Mouse (Mus musculus) forebrain, embryonic 16.5 days (tissue): Measurements from ENCODE around the gene Rgs14. TPM values are rescaled to one million over a fixed set of nuclear protein-coding genes. Genes with fewer than 3 reads are reported as not detected.

Experiments
- ATAC-seq: fragments of 200-750 bp; cut with Nextera tagmentation; 2 replicates; pipeline ENCODE4 v1.8.0; 2017; ENCODE audit warnings: mild to moderate bottlenecking, moderate library complexity
- H3K27ac ChIP-seq: fragments of 300-500 bp; sonication (generic); 2 replicates; pipeline ENCODE4 v1.5.1; 2014; ENCODE audit warnings: low read length, control low read depth
- H3K27me3 ChIP-seq: fragments of 300-500 bp; sonication (generic); replicated peaks from 2 replicates; pipeline ENCODE4 v1.6.1; 2014; ENCODE audit warnings: low read length; ENCODE audit not compliant: control insufficient read depth, insufficient read depth
- H3K36me3 ChIP-seq: fragments of 300-500 bp; sonication (generic); 2 replicates; pipeline ENCODE4 v1.6.1; 2014; ENCODE audit not compliant: control insufficient read depth, insufficient read depth
- H3K4me1 ChIP-seq: fragments of 300-500 bp; sonication (generic); replicated peaks from 2 replicates; pipeline ENCODE4 v1.6.1; 2014; ENCODE audit warnings: low read length; ENCODE audit not compliant: control insufficient read depth, insufficient read depth
- H3K4me2 ChIP-seq: fragments of 300-500 bp; sonication (generic); 2 replicates; pipeline ENCODE4 v1.6.1; 2014; ENCODE audit warnings: mild to moderate bottlenecking, low read length, control low read depth
- H3K4me3 ChIP-seq: fragments of 300-500 bp; sonication (generic); replicated peaks from 2 replicates; pipeline ENCODE4 v1.5.1; 2014; ENCODE audit warnings: mild to moderate bottlenecking, low read length, control low read depth
- H3K9ac ChIP-seq: fragments of 300-500 bp; sonication (generic); replicated peaks from 2 replicates; pipeline ENCODE4 v1.6.1; 2014; ENCODE audit warnings: low read depth, low read length, control low read depth
- H3K9me3 ChIP-seq: fragments of 300-500 bp; sonication (generic); 2 replicates; pipeline ENCODE4 v1.6.1; 2016; ENCODE audit warnings: low read length; ENCODE audit not compliant: control insufficient read depth
- WGBS: fragments of 180-500 bp; shearing (Covaris S2); extraction: QIAGEN DNeasy Blood & Tissue Kit; methylation state at CpG from one replicate; pipeline ENCODE4 v1.1.7; 2014; 5-methylcytosine and 5-hydroxymethylcytosine counted together
- polyA plus RNA-seq: library from polyadenylated mRNA; unstranded; fragments of >200 nt; fragmentation: Nextera tagmentation; extraction: Ambion mirVana; gene quantifications from 2 replicates; pipeline ENCODE4 v1.2.1, GENCODE M21; 2015

Rgs14 gene
- polyA plus RNA-seq, 1 experiment from 2014 or later: 1.4 TPM

DNA sequence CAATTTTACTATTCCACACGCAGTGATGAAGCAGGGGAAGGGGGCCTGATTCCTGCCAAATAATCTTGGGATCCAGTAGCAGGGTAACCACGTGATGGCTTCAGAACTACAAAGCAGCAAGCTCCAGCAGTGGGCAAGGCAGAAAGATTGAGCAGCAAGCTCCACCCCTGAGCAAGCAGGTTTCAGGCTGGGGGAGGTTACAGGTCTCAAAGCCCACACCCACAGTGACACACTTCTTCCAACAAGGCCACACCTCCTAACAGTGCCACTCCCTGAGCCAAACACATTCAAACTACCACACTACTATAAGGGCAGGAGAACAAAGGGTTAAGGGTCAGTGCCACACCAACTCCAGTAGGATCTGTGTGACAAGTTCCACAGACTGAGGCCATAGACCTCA, 30.3 kb upstream of the Rgs14 start:
- H3K4me1 ChIP-seq: no peaks in the 10 kb centered on the region

DNA sequence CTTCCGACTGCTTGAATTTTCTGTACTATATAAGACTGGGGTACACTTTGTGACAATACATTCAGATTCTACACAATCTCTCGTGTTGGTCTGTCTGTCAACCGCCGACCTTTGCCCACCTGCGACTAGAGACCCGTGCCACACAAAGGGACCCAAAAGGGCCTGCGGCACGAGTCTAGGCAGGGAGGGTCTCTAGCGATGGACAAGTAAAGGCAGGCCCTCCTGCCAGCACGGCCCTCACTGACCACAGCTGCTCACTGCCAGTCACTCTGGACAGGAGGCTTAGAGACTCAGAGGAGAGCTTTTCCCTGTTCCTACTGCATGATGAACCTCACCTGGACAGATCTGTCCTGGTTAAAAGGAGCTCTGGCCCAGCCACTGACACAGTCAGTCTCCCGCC, 27.1 kb upstream of the Rgs14 start:
- ATAC-seq: no peak
- Histone ChIP-seq H3K4me3 (no peak overlapping the region), H3K4me1 (no peaks in the 10 kb centered on the region), H3K9ac (no peak overlapping the region), H3K36me3 (peaks cover 24% of the 10 kb centered on the region), H3K27ac (no peak overlapping the region), H3K4me2 (no peak overlapping the region), H3K27me3 (no peaks in the 10 kb centered on the region), H3K9me3 (no peaks in the 10 kb centered on the region)
- WGBS: 49% methylated on average over 11 of the region's 11 CpGs

More for the DNA sequence above, 30.3 kb upstream of the Rgs14 start:
- no peaks in the 10 kb centered on the region for H3K9me3 ChIP-seq
- no peak overlapping the region for H3K4me3 ChIP-seq
- no peaks in the 10 kb centered on the region for H3K36me3 ChIP-seq
- H3K9ac ChIP-seq: no peak overlapping the region
- H3K27me3 ChIP-seq: no peaks in the 10 kb centered on the region
- ATAC-seq: no peak
- 50% methylated on average over 2 of the region's 2 CpGs for WGBS
- H3K4me2 ChIP-seq: no peak overlapping the region
- no peak overlapping the region for H3K27ac ChIP-seq

DNA sequence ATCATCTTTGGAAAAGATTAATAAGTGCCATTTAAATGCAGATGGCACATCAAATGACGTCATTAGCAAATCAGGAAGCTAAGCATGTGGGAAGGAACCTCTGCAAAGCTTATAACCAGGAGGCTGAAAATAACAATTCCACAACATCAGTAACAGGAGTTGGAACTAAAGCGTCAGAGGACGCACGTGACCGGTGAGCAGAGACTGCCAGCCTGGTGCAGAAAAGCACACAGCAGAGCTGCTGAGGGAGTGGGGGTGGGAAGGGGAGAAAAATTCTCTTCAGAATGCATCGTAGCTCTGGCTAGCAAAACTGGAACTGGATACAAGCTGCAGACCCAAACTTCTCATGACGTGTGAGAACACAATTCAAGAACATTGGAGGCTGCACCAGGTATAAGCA, 25.2 kb upstream of the Rgs14 start:
- no peaks in the 10 kb centered on the region for H3K9me3 ChIP-seq
- no peak overlapping the region for H3K9ac ChIP-seq
- no peak for ATAC-seq
- no peak overlapping the region for H3K4me2 ChIP-seq
- H3K27me3 ChIP-seq: no peaks in the 10 kb centered on the region
- 91% methylated on average over 7 of the region's 7 CpGs for WGBS
- H3K4me1 ChIP-seq: no peaks in the 10 kb centered on the region
- H3K27ac ChIP-seq: no peak overlapping the region
- peaks cover 31% of the 10 kb centered on the region for H3K36me3 ChIP-seq
- no peak overlapping the region for H3K4me3 ChIP-seq

DNA sequence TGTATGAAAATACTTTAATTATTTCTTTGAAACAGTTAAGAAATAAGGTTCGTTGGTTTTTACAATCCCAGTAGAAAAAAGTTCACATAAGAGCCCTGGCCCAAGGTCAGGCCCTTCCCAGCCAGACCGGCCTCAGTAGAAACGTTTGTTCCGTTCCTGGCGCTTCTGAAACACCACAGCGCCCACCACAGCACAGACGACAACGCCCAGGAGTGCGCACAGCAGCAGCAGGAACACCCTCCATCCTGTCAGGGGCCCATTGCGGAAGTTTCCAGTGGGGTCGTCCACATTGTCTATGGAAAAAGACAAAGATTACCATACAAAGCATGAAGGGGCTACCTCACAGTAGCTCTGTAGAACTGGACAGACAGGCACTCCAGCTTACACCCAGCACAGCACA, 22.8 kb upstream of the Rgs14 start:
- no peak overlapping the region for H3K27ac ChIP-seq
- H3K9me3 ChIP-seq: no peaks in the 10 kb centered on the region
- H3K4me2 ChIP-seq: no peak overlapping the region
- whole genome bisulfite sequencing: 87% methylated on average over 11 of the region's 11 CpGs
- H3K27me3 ChIP-seq: no peaks in the 10 kb centered on the region
- no peak overlapping the region for H3K9ac ChIP-seq
- H3K4me3 ChIP-seq: no peak overlapping the region
- H3K4me1 ChIP-seq: no peaks in the 10 kb centered on the region
- no peak for ATAC-seq
- peaks cover 51% of the 10 kb centered on the region for H3K36me3 ChIP-seq

DNA sequence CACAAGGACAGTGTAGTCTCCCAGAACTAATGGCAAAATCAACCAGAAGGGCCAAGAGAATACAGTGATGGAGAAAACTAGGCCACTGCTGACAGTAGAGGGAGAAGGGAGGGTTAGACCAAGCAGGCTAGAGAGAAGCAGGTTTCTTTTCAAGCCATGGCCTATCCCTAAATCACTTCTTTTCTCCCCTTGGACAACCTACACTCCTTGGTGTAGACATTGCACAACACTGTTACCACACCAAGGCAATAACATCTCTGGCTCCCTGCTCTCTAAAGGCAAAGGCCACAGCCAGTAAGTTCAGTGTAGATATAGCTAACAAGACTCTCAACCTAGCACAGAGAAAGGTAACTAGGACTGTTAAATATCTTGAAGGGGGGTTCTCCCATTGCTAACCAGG, 8.4 kb upstream of the Rgs14 start:
- Histone ChIP-seq H3K4me3 (peak overlapping the region; percentile 92), H3K9me3 (no peaks in the 10 kb centered on the region), H3K9ac (no peak overlapping the region), H3K4me1 (peaks cover 18% of the 10 kb centered on the region), H3K27ac (no peak overlapping the region), H3K27me3 (no peaks in the 10 kb centered on the region), H3K36me3 (peaks cover 4% of the 10 kb centered on the region; the same call in 1 of the 2 replicates), H3K4me2 (peak overlapping the region; percentile 78)
- ATAC-seq: no peak

DNA sequence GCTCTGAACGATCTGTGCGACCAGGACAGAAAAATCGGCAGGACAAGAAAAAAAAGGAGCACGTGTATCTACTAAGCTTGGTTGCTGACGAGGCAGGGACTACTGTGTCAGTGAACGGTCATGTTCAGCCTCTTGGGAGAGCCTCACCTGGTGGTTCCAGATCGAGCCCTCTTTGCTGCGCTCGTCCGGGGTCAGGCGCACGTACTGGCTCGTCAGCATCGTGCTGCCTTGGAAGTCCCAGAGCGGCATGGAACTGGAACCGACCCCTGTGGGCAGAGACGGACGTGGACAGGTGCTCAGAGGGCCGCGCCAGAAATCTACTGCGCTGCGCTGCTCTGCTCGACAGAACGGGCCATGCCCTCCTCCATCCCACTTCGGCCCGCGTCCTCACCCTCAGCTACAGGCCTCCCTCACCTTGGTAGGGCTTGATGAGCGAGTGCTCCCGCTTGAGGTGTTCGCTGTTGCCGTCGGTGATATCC, 7.5 kb upstream of the Rgs14 start:
- peak overlapping the region; percentile 92 for H3K4me3 ChIP-seq
- peak overlapping the region; percentile 78 for H3K4me2 ChIP-seq
- peaks cover 4% of the 10 kb centered on the region; the same call in 1 of the 2 replicates for H3K36me3 ChIP-seq
- peak; percentile 34 for ATAC-seq
- 1% methylated on average over 32 of the region's 32 CpGs for WGBS
- H3K27me3 ChIP-seq: no peaks in the 10 kb centered on the region; the same call in 1 of the 2 replicates
- H3K9me3 ChIP-seq: no peaks in the 10 kb centered on the region
- peak overlapping the region; percentile 91 for H3K27ac ChIP-seq
- H3K4me1 ChIP-seq: peaks cover 18% of the 10 kb centered on the region
- H3K9ac ChIP-seq: peak overlapping the region; percentile 87

DNA sequence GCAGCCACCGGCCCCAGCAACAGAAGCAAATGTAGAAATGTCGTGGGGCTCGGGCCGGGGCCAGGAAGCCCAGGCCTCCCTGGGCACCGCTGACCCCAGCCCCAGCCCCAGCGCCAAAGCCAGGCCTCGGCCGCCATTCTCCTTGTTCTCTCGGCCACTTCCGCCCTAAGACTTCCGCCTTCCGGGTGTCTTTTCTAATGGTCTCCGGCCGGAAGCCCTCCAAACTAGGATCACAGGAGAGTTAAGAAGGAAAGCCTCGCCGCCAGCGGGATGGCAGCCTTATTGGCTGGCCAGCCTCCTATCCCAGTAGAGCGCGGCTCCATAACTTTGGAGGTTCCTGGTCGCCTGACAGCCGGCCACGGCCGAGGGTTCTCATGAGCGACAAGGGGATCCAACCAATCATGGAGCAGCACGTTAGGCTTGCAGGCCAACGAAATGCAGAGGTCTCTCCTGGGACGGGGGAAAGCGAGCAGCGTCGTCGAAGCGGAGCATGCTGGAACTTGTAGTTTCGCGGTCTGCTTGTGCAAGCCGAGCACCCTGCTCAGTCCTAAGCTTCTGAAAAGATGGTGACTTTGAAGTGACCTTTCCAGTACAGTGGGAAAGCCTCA, 7.0 kb upstream of the Rgs14 start, which contains the start of gene Lman2:
Gene Lman2, minus strand, starts transcription at position 331 of the 608 bp plus-strand sequence.
- peak; percentile 99 for ATAC-seq

DNA sequence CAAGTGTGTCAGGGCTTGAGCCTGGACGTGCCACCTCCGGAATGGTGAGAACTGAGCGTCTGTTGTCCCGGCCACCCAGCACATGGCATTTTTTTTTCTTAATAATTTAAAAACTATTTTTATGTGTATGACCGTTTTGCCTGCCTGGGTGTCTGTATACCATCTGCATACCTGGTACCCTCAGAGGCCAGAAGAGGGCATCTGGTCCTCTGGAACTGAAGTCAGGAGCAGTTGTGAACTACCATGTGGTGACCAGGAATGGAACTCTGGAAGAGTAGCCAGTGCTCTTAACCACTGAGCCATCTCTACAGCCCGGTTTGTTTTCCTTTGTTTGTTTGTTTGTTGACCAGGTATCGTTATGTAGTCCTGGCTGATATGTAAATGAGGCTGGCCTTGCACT, 1.1 kb upstream of the Rgs14 start:
- no peaks in the 10 kb centered on the region for H3K36me3 ChIP-seq
- no peaks in the 10 kb centered on the region for H3K9me3 ChIP-seq
- no peak overlapping the region for H3K4me2 ChIP-seq
- H3K27me3 ChIP-seq: no peaks in the 10 kb centered on the region; the same call in 1 of the 2 replicates
- H3K4me3 ChIP-seq: no peak overlapping the region
- H3K4me1 ChIP-seq: no peaks in the 10 kb centered on the region
- no peak overlapping the region for H3K27ac ChIP-seq
- H3K9ac ChIP-seq: no peak overlapping the region
- WGBS: 78% methylated on average over 7 of the region's 7 CpGs
- no peak for ATAC-seq

More for the DNA sequence above, 7.0 kb upstream of the Rgs14 start, which contains the start of gene Lman2:
- Histone ChIP-seq H3K4me2 (peak within 1 kb of the TSS; percentile 78), H3K27ac (peak within 1 kb of the TSS; percentile 91), H3K4me3 (peak within 1 kb of the TSS; percentile 92), H3K9me3 (no peaks in the 10 kb centered on the region), H3K9ac (peak within 1 kb of the TSS; percentile 87), H3K27me3 (no peaks in the 10 kb centered on the region; the same call in 1 of the 2 replicates), H3K4me1 (peaks cover 18% of the 10 kb centered on the region), H3K36me3 (peaks cover 4% of the 10 kb centered on the region; the same call in 1 of the 2 replicates)
- under 1% methylated on average over 35 of the region's 35 CpGs for WGBS

DNA sequence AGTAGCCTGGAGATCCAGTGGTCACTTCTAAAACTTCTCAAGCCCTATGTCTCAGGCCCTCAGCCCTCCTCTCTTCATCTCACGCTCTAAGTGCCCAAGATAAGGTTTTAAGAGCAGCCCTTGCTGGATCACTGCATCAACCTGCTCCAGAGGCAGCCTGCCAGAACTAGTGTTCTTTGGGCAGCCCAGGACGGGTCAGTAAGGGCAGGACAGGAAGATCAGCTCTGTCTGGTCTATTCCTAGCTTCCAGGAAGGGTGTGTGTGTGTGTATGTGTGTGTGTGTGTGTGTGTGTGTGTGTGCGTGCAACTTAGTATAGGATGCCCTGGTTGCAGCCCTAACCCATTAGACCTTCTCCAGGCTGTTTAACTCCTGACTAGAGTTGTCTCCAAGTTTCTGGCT, 702 bp downstream of the Rgs14 start:
- H3K4me2 ChIP-seq: no peak overlapping the region
- H3K36me3 ChIP-seq: no peaks in the 10 kb centered on the region
- no peaks in the 10 kb centered on the region for H3K9me3 ChIP-seq
- 68% methylated on average over 3 of the region's 3 CpGs for WGBS
- H3K4me1 ChIP-seq: no peaks in the 10 kb centered on the region
- no peak overlapping the region for H3K4me3 ChIP-seq
- ATAC-seq: no peak
- no peak overlapping the region for H3K27ac ChIP-seq
- peaks cover 2% of the 10 kb centered on the region; the same call in 1 of the 2 replicates for H3K27me3 ChIP-seq
- H3K9ac ChIP-seq: no peak overlapping the region
